Mouse (Mus musculus) embryo, embryonic 9.5 days (tissue): ENCODE measurements around the gene Btbd16.

Source experiments
- DNase-seq: peaks from one replicate; pipeline ENCODE4 v3.0.0-alpha.2; 2017; ENCODE audit errors: extremely low spot score

Btbd16 gene

DNA sequence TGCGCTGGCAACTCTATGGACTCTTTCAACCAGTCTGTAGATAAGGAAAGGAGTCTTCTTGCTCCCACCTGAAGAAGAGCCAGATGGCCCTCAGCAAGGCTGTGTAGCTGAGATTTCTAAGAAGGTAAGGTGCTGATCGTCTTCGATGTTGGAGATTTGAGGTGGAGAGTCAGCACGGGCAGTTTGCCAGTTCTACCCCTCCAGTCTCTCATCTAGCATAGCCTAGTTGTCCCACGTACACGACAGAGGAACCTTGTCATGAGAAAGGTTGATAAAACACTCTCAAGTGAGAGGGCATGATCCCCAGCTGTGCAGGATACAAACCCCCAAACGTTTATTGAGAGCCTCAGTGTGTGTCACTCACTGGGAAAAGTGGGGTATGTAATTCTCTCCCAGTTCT lies 90.8 kb downstream of the Btbd16 start:
- no peak for DNase-seq

- peak; percentile 97 for DNase-seq
Measured at GRCm38 (mm10) chr7:130865613-130866591, 92.0 kb downstream of the Btbd16 start, which contains the start of gene Plekha1. TSS of gene Plekha1 (plus strand) at chr7:130865756.

DNA sequence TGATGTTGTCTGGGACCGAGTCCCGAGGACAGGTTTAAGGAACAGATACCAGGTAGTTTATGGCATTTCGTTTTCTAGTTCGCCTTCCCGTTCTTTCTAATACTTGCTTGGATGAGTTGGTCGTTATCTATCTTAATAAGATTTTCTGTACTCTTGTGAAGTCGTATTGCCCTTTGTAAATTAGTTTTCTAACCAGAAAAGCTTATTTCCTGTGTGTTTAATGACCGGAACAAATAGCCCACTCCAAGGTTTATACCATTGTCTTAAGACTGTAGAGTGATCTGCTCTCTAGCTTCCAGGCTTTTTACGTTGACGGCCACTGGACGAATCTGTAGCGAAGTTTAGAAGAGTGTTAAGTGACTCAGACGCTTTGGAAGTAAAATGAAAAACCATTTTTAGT lies 92.8 kb downstream of the Btbd16 start:
- no peak for DNase-seq

GRCm38 (mm10) chr7:130867256-130867655 lies 93.4 kb downstream of the Btbd16 start:
- DNase-seq, result no peak
